Mouse (Mus musculus) megakaryocyte, embryonic 14.5 days (primary cell): ENCODE data around the gene Tnnt2.

Experiments used
- FLI1 ChIP-seq: IDR thresholded peaks from 2 replicates; pipeline ENCODE4 v1.6.1; 2012; ENCODE audit warnings: low read length, inconsistent platforms, mixed read lengths
- GATA1 ChIP-seq: IDR thresholded peaks from 3 replicates; pipeline ENCODE4 v1.6.1; 2012; ENCODE audit warnings: mixed read lengths, low read length, inconsistent platforms, borderline replicate concordance

DNA sequence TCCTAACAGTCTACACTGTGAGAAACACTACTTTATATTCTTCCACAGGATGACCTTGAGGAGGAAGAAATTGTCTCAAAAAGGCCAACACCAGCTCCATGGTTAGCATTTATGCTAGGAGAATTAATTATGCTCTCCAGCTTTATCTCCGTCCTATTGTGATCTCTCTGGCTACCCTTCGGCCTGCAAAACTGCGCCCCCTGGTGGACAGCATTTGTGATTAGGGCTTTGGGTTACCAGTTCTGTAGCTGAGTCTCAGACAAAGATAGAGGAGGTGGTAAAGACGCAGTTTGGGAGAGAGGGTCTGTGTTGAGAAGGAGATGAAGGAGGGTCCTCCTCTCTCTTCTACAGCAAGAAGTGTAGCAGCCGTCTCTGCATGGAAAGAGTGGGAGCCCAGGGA is 46.3 kb upstream of the Tnnt2 start:
- TF ChIP-seq GATA1 (no peak), FLI1 (no peak)
